Mouse (Mus musculus) heart, embryonic 13.5 days (tissue): ENCODE measurements around the gene Cbfa2t2. TPM values are rescaled to one million over a fixed set of nuclear protein-coding genes. Genes with fewer than 3 reads are reported as not detected.

ENCODE experiments used
- ATAC-seq: fragments of 200-750 bp; cut with Nextera tagmentation; 2 replicates; pipeline ENCODE4 v1.8.0; 2017; ENCODE audit warnings: moderate TSS enrichment; ENCODE audit not compliant: insufficient number of reproducible peaks, low FRiP score, low TSS enrichment; ENCODE audit errors: extremely low read depth
- H3K27ac ChIP-seq: fragments of 300-500 bp; sonication (generic); replicated peaks from 2 replicates; pipeline ENCODE4 v1.5.1; 2015; ENCODE audit warnings: moderate library complexity, mild to moderate bottlenecking, inconsistent platforms
- H3K27me3 ChIP-seq: fragments of 300-500 bp; sonication (generic); replicated peaks from 2 replicates; pipeline ENCODE4 v1.6.1; 2015; ENCODE audit warnings: mild to moderate bottlenecking, inconsistent platforms
- H3K36me3 ChIP-seq: fragments of 300-500 bp; sonication (generic); 2 replicates; pipeline ENCODE4 v1.6.1; 2015; ENCODE audit warnings: mild to moderate bottlenecking, inconsistent platforms
- H3K4me1 ChIP-seq: fragments of 300-500 bp; sonication (generic); 2 replicates; pipeline ENCODE4 v1.6.1; 2015; ENCODE audit warnings: inconsistent platforms
- H3K4me2 ChIP-seq: fragments of 300-500 bp; sonication (generic); 2 replicates; pipeline ENCODE4 v1.6.1; 2015; ENCODE audit warnings: inconsistent platforms, mild to moderate bottlenecking, moderate library complexity
- H3K4me3 ChIP-seq: fragments of 300-500 bp; sonication (generic); 2 replicates; pipeline ENCODE4 v1.5.1; 2015; ENCODE audit warnings: moderate library complexity, mild to moderate bottlenecking, inconsistent platforms
- H3K9ac ChIP-seq: fragments of 300-500 bp; sonication (generic); 2 replicates; pipeline ENCODE4 v1.6.1; 2015; ENCODE audit warnings: inconsistent platforms, mild to moderate bottlenecking, moderate library complexity
- H3K9me3 ChIP-seq: fragments of 300-500 bp; sonication (generic); 2 replicates; pipeline ENCODE4 v1.6.1; 2016; ENCODE audit warnings: inconsistent platforms
- WGBS: fragments of 180-500 bp; shearing (Covaris S2); methylation state at CpG from one replicate; pipeline ENCODE4 v1.1.7; 2015; ENCODE audit warnings: mixed read lengths; 5-methylcytosine and 5-hydroxymethylcytosine counted together
- polyA plus RNA-seq: library from polyadenylated mRNA; unstranded; fragments of >200 nt; fragmentation: Nextera tagmentation; extraction: Ambion mirVana; gene quantifications from 2 replicates; pipeline ENCODE4 v1.2.1, GENCODE M21; 2015

Gene Cbfa2t2
- polyA plus RNA-seq, result 28.3 and 29.2 TPM in 2 replicates

DNA sequence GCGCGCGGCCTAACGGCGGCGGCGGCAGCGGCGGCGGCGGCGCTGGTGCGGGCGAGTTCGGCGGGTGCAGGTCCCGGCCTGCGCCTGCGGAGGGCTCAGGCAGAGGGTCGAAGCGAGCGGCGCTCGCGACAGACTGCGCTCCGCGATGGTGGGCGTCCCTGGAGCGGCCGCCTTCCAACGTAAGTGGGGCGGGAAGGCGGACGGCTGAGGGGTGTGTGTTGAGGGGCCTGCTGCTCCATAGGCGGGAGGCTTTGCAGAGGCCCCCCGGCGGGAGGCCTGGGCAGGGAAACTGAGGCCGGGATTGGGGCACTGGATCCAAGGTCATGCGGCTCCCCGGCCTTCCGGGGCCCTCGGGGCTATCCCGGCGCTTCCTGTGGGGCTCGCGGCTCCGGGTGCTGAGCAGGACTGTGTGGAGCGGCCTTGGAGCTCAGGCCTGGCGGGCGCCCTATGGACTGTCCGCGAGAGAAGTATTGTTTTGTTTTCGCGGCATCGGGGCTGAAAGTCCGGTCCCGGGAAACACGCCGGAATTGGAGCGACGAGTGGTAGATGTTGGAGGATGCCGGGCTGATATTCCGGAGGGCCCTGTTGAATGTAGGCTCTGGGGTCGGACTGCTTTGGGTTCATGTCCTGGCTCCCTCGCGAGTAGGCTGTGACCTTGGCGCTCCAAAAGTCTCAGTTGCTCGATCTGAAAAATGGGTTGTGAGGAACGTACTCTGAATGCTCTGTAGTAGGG lies at the start of gene Cbfa2t2:
Gene Cbfa2t2, plus strand, starts transcription at position 24 of the 733 bp plus-strand sequence.
- ATAC-seq, result peak; percentile 33
- Histone ChIP-seq H3K4me2 (peak within 1 kb of the TSS; percentile 79), H3K36me3 (no peaks in the 10 kb centered on the region), H3K9me3 (no peaks in the 10 kb centered on the region), H3K27ac (peak within 1 kb of the TSS; percentile 98), H3K4me1 (peaks cover 38% of the 10 kb centered on the region), H3K9ac (peak within 1 kb of the TSS; percentile 99), H3K4me3 (peak within 1 kb of the TSS; percentile 99), H3K27me3 (no peaks in the 10 kb centered on the region)
- WGBS, result under 1% methylated on average over 70 of the region's 70 CpGs

DNA sequence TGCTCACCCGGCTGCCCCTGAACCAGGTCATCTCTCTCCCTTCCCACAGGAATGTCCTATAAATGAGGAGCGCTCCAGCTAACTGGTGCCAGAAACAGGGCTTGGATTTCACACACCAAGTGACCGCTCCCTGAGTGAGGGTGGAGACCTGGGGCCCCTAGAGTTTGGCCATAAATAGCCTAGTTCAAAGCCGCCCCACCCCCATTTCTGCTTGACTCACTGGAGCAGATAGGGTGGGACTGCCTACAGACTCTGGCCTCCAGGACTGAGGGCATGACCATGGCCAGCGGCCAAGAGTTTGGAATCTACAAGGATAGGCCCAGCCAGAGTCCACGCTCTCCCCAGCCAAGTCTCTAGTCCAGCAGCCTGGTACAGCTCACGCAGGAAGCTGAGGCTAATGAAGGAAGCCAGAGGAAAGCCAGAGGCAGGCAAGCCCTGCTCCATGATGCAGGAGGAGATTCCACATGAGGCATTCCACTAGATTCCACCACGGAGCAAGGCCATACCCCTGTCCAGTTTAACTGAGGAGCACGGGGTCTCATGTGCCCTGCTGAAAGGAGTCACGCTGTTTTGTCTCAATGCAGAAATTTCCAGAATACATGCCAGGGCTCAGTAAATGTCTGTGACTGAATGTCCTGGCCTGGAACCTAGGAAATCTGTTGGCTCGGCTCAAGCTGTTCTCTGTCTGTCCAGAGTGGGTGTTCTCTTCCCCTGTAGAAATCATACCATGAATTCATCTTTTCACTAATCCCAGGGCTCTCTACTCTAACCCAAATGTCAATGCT lies 45.9 kb upstream of the Cbfa2t2 start:
- no peaks in the 10 kb centered on the region for H3K9me3 ChIP-seq
- peak overlapping the region; percentile 97 for H3K27ac ChIP-seq
- peak; percentile 85 for ATAC-seq
- peaks cover 14% of the 10 kb centered on the region; the same call in 1 of the 2 replicates for H3K36me3 ChIP-seq
- H3K4me3 ChIP-seq, result no peak overlapping the region
- H3K4me2 ChIP-seq, result peak overlapping the region; percentile 47
- H3K27me3 ChIP-seq, result no peaks in the 10 kb centered on the region
- peaks cover 25% of the 10 kb centered on the region for H3K4me1 ChIP-seq
- WGBS, result 27% methylated on average over 11 of the region's 11 CpGs
- peak overlapping the region; percentile 61 for H3K9ac ChIP-seq

DNA sequence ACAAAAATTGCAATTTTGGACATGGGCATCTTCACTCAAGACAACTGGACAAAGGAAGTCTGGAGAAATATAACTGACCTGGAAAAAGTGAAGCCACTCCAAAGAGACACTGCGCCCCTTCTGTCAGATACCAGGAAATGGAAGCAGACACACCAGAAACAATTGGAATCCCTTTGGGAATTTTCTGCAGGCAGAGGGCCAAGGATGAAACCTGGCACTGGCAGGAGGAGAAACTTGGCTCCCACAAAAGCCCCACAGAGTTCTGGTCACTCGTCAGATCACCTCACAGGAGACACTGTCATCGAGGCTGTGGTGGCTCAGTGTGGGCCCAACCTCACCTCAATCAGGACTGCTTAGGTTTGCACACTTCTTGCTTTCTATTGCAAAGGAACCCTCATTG lies 41.7 kb upstream of the Cbfa2t2 start:
- 0 out of 2 replicates have a peak overlapping the region, but pooled peaks have one; percentile 20 for H3K27ac ChIP-seq
- H3K9me3 ChIP-seq, result no peaks in the 10 kb centered on the region
- peaks cover 32% of the 10 kb centered on the region for H3K4me1 ChIP-seq
- no peak for ATAC-seq
- no peak overlapping the region for H3K4me2 ChIP-seq
- WGBS, result 60% methylated on average over 3 of the region's 3 CpGs
- H3K36me3 ChIP-seq, result peaks cover 38% of the 10 kb centered on the region
- no peak overlapping the region for H3K9ac ChIP-seq
- H3K27me3 ChIP-seq, result no peaks in the 10 kb centered on the region
- H3K4me3 ChIP-seq, result no peak overlapping the region

DNA sequence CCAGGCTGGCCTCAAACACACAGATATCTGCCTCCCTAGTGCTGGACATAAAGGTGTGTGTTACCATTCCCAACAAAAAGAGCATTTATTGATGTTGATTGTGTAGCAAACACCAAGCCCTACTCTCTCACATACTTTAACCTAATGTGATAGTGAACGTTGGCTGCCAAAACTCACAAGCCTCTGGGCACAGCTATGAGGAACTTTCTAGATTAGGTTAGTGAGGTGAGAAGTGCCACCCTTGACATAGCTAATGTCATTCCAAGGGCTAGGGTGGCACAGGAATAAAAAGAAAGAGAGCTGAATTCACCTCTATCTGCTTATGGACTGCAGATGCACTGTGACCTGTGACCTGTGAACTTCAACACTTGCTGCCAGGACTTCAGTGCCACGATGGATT lies 39.8 kb upstream of the Cbfa2t2 start:
- H3K4me3 ChIP-seq, result no peak overlapping the region
- H3K27ac ChIP-seq, result no peak overlapping the region
- 66% methylated on average over 2 of the region's 2 CpGs for WGBS
- H3K4me2 ChIP-seq, result no peak overlapping the region
- ATAC-seq, result no peak
- H3K36me3 ChIP-seq, result peaks cover 55% of the 10 kb centered on the region
- peaks cover 16% of the 10 kb centered on the region for H3K4me1 ChIP-seq
- H3K9ac ChIP-seq, result no peak overlapping the region
- H3K27me3 ChIP-seq, result no peaks in the 10 kb centered on the region
- H3K9me3 ChIP-seq, result no peaks in the 10 kb centered on the region

DNA sequence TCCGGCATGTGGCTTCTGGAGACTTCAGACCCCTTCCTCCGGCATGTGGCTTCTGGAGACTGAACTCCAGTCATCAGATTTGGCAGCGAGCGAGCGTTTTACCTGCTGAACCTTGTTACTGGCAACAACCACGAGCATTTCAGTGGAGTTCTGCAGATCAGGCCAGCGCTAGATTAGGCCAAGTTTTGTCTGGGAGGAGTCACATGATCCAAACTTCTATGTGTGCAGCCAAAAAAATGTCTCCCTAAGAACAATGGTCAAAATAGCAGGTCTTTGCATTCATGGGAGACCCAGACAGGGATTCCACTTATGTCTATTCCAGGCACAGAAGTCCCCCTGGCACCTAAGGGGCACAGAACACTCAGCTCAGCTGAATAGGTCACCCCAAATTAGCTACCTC lies 38.0 kb upstream of the Cbfa2t2 start:
- Histone ChIP-seq H3K27ac (peak overlapping the region; percentile 33), H3K9ac (no peak overlapping the region), H3K4me2 (no peak overlapping the region), H3K9me3 (no peaks in the 10 kb centered on the region), H3K4me3 (no peak overlapping the region), H3K36me3 (peaks cover 44% of the 10 kb centered on the region), H3K27me3 (no peaks in the 10 kb centered on the region), H3K4me1 (peaks cover 31% of the 10 kb centered on the region)
- 71% methylated on average over 7 of the region's 7 CpGs for WGBS
- ATAC-seq, result no peak

DNA sequence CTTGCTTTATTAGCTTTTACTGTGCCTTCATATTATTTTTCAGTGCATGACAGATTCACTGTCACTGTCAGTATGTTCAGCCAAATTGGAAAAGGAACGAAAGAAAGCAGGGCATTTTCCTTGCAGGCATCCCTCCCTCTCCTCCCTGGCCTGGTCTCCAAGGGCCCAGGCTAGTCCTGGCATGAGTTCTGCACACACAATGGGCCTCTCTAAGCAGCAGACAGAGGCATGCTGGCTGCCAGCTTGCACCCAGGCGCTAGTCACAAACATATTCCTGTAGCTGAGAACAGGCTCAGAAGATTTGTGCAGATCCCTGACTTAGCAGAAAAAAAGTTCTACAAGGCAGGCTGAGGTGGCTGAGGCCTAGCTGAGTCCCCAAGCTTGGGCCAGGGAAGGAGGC lies 37.0 kb upstream of the Cbfa2t2 start:
- Histone ChIP-seq H3K4me2 (no peak overlapping the region), H3K4me1 (peaks cover 41% of the 10 kb centered on the region), H3K9me3 (no peaks in the 10 kb centered on the region), H3K9ac (no peak overlapping the region), H3K4me3 (no peak overlapping the region), H3K27ac (0 out of 2 replicates have a peak overlapping the region, but pooled peaks have one; percentile 15), H3K36me3 (peaks cover 41% of the 10 kb centered on the region), H3K27me3 (no peaks in the 10 kb centered on the region)
- no peak for ATAC-seq
- 85% methylated on average over 2 of the region's 2 CpGs for WGBS

DNA sequence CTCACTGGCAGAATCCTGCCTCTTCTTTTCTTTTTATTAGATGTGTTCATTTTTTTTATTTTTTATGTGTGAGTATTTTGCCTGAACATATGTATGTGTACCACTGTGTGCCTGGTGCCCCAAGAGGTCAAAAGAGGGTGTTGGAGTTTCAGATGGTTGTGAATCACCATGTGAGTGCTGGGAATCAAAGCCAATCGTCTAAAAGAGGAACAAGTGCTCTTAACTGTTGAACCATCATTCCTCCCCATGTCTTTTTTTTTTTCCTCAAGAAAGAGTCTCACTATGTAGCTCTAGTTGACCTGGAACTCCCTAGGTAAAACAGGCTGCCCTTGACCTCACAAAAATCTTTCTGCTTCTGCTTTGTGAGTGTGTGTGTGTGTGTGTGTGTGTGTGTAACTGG lies 34.3 kb upstream of the Cbfa2t2 start:
- WGBS, result 21% methylated on average over 1 of the region's 1 CpGs
- peaks cover 41% of the 10 kb centered on the region for H3K36me3 ChIP-seq
- H3K9me3 ChIP-seq, result no peaks in the 10 kb centered on the region
- no peak for ATAC-seq
- H3K4me1 ChIP-seq, result peaks cover 58% of the 10 kb centered on the region
- H3K4me2 ChIP-seq, result no peak overlapping the region
- H3K9ac ChIP-seq, result no peak overlapping the region
- no peaks in the 10 kb centered on the region for H3K27me3 ChIP-seq
- H3K27ac ChIP-seq, result peak overlapping the region; percentile 91
- H3K4me3 ChIP-seq, result no peak overlapping the region

DNA sequence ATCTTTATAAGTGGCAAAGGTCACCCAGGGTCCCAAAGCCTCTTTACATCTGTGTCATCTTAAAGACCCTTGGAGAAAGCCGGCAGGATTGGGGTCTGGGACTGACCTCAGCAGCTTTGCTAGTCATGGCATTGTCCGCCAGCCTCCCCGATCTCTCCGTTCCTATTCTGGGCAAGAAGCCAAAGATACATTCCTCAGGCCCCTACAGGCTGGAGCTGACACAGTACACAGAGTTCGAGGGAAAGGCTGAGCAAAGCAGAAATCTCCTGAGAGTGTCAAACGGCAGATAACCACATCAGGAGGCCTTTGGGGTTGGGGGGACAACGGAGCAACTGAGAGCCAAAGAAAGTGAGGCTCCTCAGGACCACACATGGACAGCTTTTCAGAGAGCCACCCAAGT lies 33.5 kb upstream of the Cbfa2t2 start:
- peak overlapping the region; percentile 40 for H3K4me2 ChIP-seq
- ATAC-seq, result peak; percentile 67; the same call in 1 of the 2 replicates
- H3K36me3 ChIP-seq, result peaks cover 34% of the 10 kb centered on the region
- H3K27me3 ChIP-seq, result no peaks in the 10 kb centered on the region
- H3K9ac ChIP-seq, result peak overlapping the region; percentile 41; the same call in 1 of the 2 replicates
- H3K4me1 ChIP-seq, result peaks cover 61% of the 10 kb centered on the region
- peak overlapping the region; percentile 91 for H3K27ac ChIP-seq
- H3K4me3 ChIP-seq, result no peak overlapping the region
- no peaks in the 10 kb centered on the region for H3K9me3 ChIP-seq
- 14% methylated on average over 7 of the region's 7 CpGs for WGBS

DNA sequence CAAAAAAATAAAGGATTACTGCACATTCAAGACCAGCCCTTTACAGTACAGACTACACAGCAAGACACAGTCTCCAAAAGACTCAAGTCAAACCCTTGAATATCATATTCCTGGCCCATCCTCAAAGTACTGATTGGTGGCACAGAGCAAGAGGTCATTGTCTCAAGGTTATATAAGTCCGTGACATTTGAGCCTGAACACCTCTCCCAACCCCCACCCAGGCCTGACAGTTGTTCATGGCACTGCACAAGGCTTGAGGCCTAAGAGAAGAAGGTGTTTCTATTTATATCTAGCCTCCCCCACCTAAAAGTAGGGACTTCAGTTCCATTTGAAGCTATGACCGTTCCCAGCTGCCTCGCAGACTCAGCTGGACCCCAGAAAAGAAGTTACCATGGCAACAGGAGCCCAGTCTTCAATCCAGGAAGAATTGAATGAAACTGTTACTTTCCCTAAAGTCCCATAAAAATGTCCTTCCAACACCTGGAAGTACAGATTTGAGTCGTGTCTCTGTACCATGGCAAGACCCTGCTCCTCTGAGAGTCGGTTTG lies 30.8 kb upstream of the Cbfa2t2 start:
- WGBS, result 42% methylated on average over 5 of the region's 5 CpGs
- peak overlapping the region; percentile 85 for H3K27ac ChIP-seq
- H3K4me1 ChIP-seq, result peaks cover 68% of the 10 kb centered on the region
- ATAC-seq, result no peak
- H3K9ac ChIP-seq, result 0 out of 2 replicates have a peak overlapping the region, but pooled peaks have one; percentile 40
- peak overlapping the region; percentile 77 for H3K4me2 ChIP-seq
- peaks cover 10% of the 10 kb centered on the region for H3K36me3 ChIP-seq
- no peaks in the 10 kb centered on the region for H3K9me3 ChIP-seq
- peak overlapping the region; percentile 68 for H3K4me3 ChIP-seq
- H3K27me3 ChIP-seq, result no peaks in the 10 kb centered on the region

DNA sequence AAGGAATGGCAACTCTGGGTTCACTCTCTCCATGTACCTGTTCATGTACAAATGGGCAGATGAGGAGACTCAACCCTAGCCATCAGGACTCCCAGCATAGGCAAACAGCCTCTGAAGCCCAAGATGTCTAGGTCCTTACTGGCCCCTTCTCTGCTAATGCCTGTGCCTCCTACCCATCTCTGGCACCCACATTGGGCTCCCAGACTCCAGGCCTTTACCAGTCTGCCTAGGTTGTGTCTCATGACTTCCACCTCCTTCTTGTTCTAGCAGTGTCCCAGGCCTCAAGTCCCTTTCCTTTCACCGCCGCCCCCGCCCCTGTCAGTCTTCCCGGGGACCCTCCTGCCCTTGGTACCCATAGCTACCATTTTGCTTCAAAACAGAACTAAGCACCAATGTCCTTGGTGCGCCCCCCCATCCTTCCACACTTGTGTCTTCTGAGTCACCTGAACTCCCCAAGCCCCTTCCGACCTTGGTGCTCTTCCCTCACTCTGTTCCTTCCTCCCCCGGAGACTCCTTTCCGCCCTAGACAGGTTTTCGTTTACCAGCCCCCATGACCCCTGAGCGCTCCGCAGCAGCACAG lies 29.1 kb upstream of the Cbfa2t2 start:
- Histone ChIP-seq H3K36me3 (no peaks in the 10 kb centered on the region), H3K27ac (peak overlapping the region; percentile 85), H3K4me2 (peak overlapping the region; percentile 77), H3K9ac (peak overlapping the region; percentile 88), H3K27me3 (no peaks in the 10 kb centered on the region), H3K4me3 (peak overlapping the region; percentile 68), H3K4me1 (peaks cover 64% of the 10 kb centered on the region), H3K9me3 (no peaks in the 10 kb centered on the region)
- 27% methylated on average over 11 of the region's 11 CpGs for WGBS
- no peak for ATAC-seq
